Mouse (Mus musculus): ENCODE data around the gene Garnl3.

Gene Garnl3

GRCm38 (mm10) chr2:32939418-32939817 lies 192.0 kb downstream of the Garnl3 start:
- no peak for DNase-seq (ENCODE audit: extremely low spot score, low read depth, low spot score)

DNA sequence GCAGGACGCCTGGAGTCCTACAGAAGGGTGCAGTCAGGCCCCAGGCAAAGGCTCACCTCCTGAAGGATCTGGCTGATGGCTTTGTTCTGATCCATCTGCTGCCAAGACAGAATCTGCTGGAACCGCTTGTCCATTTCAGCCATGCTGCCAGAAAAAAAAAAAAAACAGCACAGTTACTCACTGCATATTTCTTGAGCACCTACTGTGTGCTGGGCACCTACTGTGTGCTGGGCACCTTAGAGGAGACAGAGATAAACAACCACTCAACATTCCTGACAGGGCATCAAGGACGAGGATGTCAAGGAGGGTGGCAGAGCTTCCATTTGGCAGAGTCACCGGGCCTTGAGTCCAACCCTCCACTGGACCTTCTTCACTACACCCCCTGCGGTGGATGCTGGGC lies 192.7 kb downstream of the Garnl3 start:
- DNase-seq (ENCODE audit: extremely low spot score, low read depth, low spot score) = no peak

Data from hindlimb bud, embryonic 11.5 days (tissue).